Mouse (Mus musculus) heart, postnatal 4 days (tissue): ENCODE measurements at regions not wholly inside any gene's neighbourhood (a gene's known extent, or its start where the extent isn't known, plus 50 kb on each side); places are given as distances from the start of the nearest gene placed in this dataset.

Experiments
- DNase-seq: peaks from one replicate; pipeline ENCODE4 v3.0.0; 2021

- DNase-seq = no peak
These were observed 52.7 kb upstream of the Rab3gap2 start for GRCm38 (mm10) chr1:185151130-185151799.

- no peak for DNase-seq
These were observed 53.3 kb upstream of the Rab3gap2 start for GRCm38 (mm10) chr1:185150431-185151129.

- no peak for DNase-seq
These were observed 59.1 kb upstream of the Rab3gap2 start for GRCm38 (mm10) chr1:185144791-185145190.

- DNase-seq = no peak
These were observed 59.9 kb upstream of the Rab3gap2 start for GRCm38 (mm10) chr1:185144006-185144405.

- DNase-seq = no peak
These were observed 63.6 kb upstream of the Rab3gap2 start for GRCm38 (mm10) chr1:185140317-185140716.

GRCm38 (mm10) chr1:185128209-185128608 is 75.7 kb upstream of the Rab3gap2 start:
- no peak for DNase-seq

GRCm38 (mm10) chr1:185125737-185126286 is 78.1 kb upstream of the Rab3gap2 start:
- DNase-seq = peak; percentile 10

GRCm38 (mm10) chr1:185121552-185121951 is 82.4 kb upstream of the Rab3gap2 start:
- no peak for DNase-seq

GRCm38 (mm10) chr1:185120416-185120815 is 83.5 kb upstream of the Rab3gap2 start:
- no peak for DNase-seq

- no peak for DNase-seq
These were observed 86.2 kb upstream of the Rab3gap2 start for GRCm38 (mm10) chr1:185117711-185118110.

GRCm38 (mm10) chr1:185113687-185114086 is 90.2 kb upstream of the Rab3gap2 start:
- DNase-seq = no peak

GRCm38 (mm10) chr1:185112017-185112399 is 91.9 kb upstream of the Rab3gap2 start:
- no peak for DNase-seq

- DNase-seq = no peak
These were observed 92.4 kb upstream of the Rab3gap2 start for GRCm38 (mm10) chr1:185111347-185112016.

- no peak for DNase-seq
These were observed 98.7 kb upstream of the Rab3gap2 start for GRCm38 (mm10) chr1:185104945-185105884.

GRCm38 (mm10) chr1:185103803-185104202 is 100.1 kb upstream of the Rab3gap2 start:
- DNase-seq = no peak

GRCm38 (mm10) chr1:185098975-185099958 is 99.9 kb upstream of the Mark1 start:
- DNase-seq = no peak

GRCm38 (mm10) chr1:185098195-185098974 is 99.0 kb upstream of the Mark1 start:
- no peak for DNase-seq

GRCm38 (mm10) chr1:185096741-185097140 is 97.4 kb upstream of the Mark1 start:
- DNase-seq = no peak

GRCm38 (mm10) chr1:185092757-185093156 is 93.4 kb upstream of the Mark1 start:
- no peak for DNase-seq
